Mouse (Mus musculus): ENCODE measurements around the gene Zfp709. TPM values are rescaled to one million over a fixed set of nuclear protein-coding genes. Genes with fewer than 3 reads are reported as not detected.
A peak's percentile ranks its signal among the peaks of the same experiment; 100 is the strongest.

The Zfp709 gene
- total and polyA plus RNA-seq, 3 experiments: 1.4 to 3.6 (median 2.8) TPM

DNA sequence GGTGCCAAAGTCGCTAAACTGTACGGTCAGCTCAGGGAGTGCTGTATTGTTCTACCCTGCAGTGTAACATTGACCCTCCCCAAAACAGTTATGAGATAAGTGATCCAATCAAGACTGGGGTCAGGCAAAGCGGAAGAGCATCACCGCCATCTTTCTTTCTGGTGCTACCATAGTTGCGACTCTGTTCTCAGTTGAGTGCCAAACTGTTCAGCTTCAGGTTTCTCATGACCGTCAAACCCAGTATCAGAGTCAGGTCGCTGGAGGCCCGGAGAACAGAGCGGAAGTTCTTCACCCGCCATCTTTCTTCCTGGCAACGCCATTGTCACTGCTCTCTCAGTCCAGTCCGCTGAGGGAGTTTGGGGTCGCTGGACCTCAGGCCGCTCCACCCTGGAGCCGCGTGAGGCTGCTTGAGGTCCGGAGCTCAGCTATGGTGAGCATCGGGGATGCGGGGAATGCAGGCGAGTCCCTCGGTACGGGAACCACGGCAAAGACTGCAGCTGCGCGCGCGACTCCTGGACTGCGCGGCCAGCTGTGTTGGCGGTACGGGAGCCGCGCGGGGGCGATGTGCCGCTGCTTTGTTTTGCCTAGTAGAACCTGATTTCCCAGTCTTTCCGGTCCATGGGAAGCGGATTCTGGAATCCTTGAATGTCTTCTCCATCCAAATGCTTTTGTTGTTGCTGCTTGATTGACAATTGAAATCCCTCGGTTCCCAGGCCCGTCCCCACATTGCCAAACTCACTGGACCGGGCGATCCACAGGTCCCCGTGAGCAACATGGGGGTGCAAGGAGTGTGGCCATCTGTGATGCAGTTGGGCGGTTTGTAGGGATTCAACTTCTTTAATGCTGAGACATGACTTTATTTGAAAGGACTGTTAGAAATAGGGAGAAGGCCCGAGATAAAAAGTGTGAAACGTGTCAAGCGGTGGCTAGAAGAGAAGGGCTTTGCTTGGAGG is 26.8 kb downstream of the Zfp709 start, which contains the start of the genes Zfp882 and Zfp617:
Zfp882 (plus strand) TSS at position 300 of the 953 bp plus-strand sequence.
Zfp617 (plus strand) TSS at position 327 of the 953 bp plus-strand sequence.
- dilution Hi-C loops (cut with MboI; ENCODE audit: extremely low pct_ligation_motif_present, extremely low pct_unique_long_range_greater_than_20kb, low sequenced_read_pairs): no loop called here
- in situ Hi-C loops (cut with MboI; ENCODE audit: low pct_ligation_motif_present, low pct_unique_long_range_greater_than_20kb, low sequenced_read_pairs): loop anchor here (5.0 kb wide), 1 partner anchor 79 kb away; no protein-coding TSS in a partner anchor
- TF ChIP-seq HCFC1 (IDR thresholded peaks at IDR 0.05; ENCODE audit: low read depth, low read length) (peak; percentile 90), USF2 (conservative IDR thresholded peaks at IDR 0.05; ENCODE audit: low read depth, low read length) (no peak), TBP (conservative IDR thresholded peaks at IDR 0.05; ENCODE audit: low read depth, low read length) (0 out of 2 replicates have a peak, but pooled peaks have one; percentile 39), POLR2AphosphoS2 (IDR thresholded peaks at IDR 0.05; ENCODE audit: low read depth, low read length) (peak; percentile 34; the same call in 1 of the 2 replicates), JUND (conservative IDR thresholded peaks at IDR 0.05; ENCODE audit: low read depth, low read length) (peak; percentile 13; the same call in 1 of the 2 replicates), ZC3H11A (IDR thresholded peaks at IDR 0.05; ENCODE audit: low read depth, low read length) (no peak), EP300 (IDR thresholded peaks at IDR 0.05; ENCODE audit: low read length) (no peak; the same call in 1 of the 2 replicates), CHD1 (IDR thresholded peaks at IDR 0.05; ENCODE audit: low read depth, low read length) (no peak; the same call in 1 of the 2 replicates), SIN3A (IDR thresholded peaks at IDR 0.05; ENCODE audit: low read length) (peak; percentile 66), SMC3 (IDR thresholded peaks at IDR 0.05; ENCODE audit: low read depth, low read length) (peak; percentile 60), UBTF (IDR thresholded peaks at IDR 0.05; ENCODE audit: low read depth, low read length) (peak; percentile 99), RCOR1 (conservative IDR thresholded peaks at IDR 0.05; ENCODE audit: low read depth, low read length) (peak; percentile 92), E2F4 (IDR thresholded peaks at IDR 0.05; ENCODE audit: insufficient replicate concordance, low read depth, low read length) (0 out of 2 replicates have a peak, but pooled peaks have one; percentile 28), IRF4 (IDR thresholded peaks at IDR 0.05; ENCODE audit: low read depth, low read length) (peak; percentile 47; the same call in 1 of the 2 replicates), ZMIZ1 (IDR thresholded peaks at IDR 0.05; ENCODE audit: low read depth, low read length) (no peak; the same call in none of the 2 replicates), POLR2A (IDR thresholded peaks at IDR 0.05; ENCODE audit: low read depth, low read length) (peak; percentile 68; the same call in 1 of the 2 replicates), PAX5 (IDR thresholded peaks at IDR 0.05; ENCODE audit: low read length) (no peak), BHLHE40 (IDR thresholded peaks at IDR 0.05; ENCODE audit: low read depth, low read length) (no peak), MAZ (IDR thresholded peaks at IDR 0.05; ENCODE audit: low read depth, low read length) (0 out of 2 replicates have a peak, but pooled peaks have one; percentile 30), MXI1 (IDR thresholded peaks at IDR 0.05; ENCODE audit: low read depth, low read length) (peak; percentile 66), ZNF384 (IDR thresholded peaks at IDR 0.05; ENCODE audit: low read depth, low read length) (0 out of 2 replicates have a peak, but pooled peaks have one; percentile 17), NRF1 (IDR thresholded peaks at IDR 0.05; ENCODE audit: low read depth, low read length) (peak; percentile 82), NELFE (IDR thresholded peaks at IDR 0.05; ENCODE audit: low read depth, low read length) (0 out of 2 replicates have a peak, but pooled peaks have one; percentile 52), KAT2A (IDR thresholded peaks at IDR 0.05; ENCODE audit: insufficient replicate concordance, low read length) (peak; percentile 89; the same call in 1 of the 2 replicates), JUN (IDR thresholded peaks at IDR 0.05; ENCODE audit: insufficient read depth, low read depth, low read length) (no peak), ETS1 (conservative IDR thresholded peaks at IDR 0.05; ENCODE audit: low read depth, low read length) (no peak), ZKSCAN1 (IDR thresholded peaks at IDR 0.05; ENCODE audit: borderline replicate concordance, low read depth, low read length) (no peak), GABPA (IDR thresholded peaks at IDR 0.05; ENCODE audit: insufficient replicate concordance, low read depth, low read length) (no peak), USF1 (IDR thresholded peaks at IDR 0.05; ENCODE audit: low read depth, low read length) (no peak), MYC (IDR thresholded peaks at IDR 0.05; ENCODE audit: low read depth, low read length) (peak; percentile 52; the same call in 1 of the 2 replicates), CHD2 (IDR thresholded peaks at IDR 0.05; ENCODE audit: low read length) (peak; percentile 73), ELF1 (IDR thresholded peaks at IDR 0.05; ENCODE audit: low read depth, low read length) (peak; percentile 34), RAD21 (IDR thresholded peaks at IDR 0.05; ENCODE audit: low read depth, low read length) (peak; percentile 58), MEF2A (IDR thresholded peaks at IDR 0.05; ENCODE audit: borderline replicate concordance, low read depth, low read length) (peak; percentile 10; the same call in 1 of the 2 replicates), TCF12 (IDR thresholded peaks at IDR 0.05; ENCODE audit: low read depth, low read length) (0 out of 2 replicates have a peak, but pooled peaks have one; percentile 37)

More for the DNA sequence above, 26.8 kb downstream of the Zfp709 start, which contains the start of the genes Zfp882 and Zfp617:
- peaks cover 3% of the 10 kb centered on the region; the same call in 1 of the 2 replicates for H3K79me2 ChIP-seq (replicated peaks; ENCODE audit: control insufficient read depth, extremely low read depth, insufficient read depth, poor library complexity, severe bottlenecking)
- H3K27me3 ChIP-seq (replicated peaks): no peaks in the 10 kb centered on the region
- peak within 1 kb of the TSS; percentile 93 for H3K9ac ChIP-seq (ENCODE audit: insufficient read depth, low read depth)
- peak; percentile 94 for DNase-seq (ENCODE audit: extremely low read depth)
- no peaks in the 10 kb centered on the region for H3K9me3 ChIP-seq (replicated peaks; ENCODE audit: low read length)
- peak within 1 kb of the TSS; percentile 76 to 95 (median 87) for H3K4me3 ChIP-seq (replicated peaks in 1 of 3; ENCODE audit: low read depth in 2 of 3, low read length in 2 of 3, poor library complexity in 1 of 3)
- H3K27ac ChIP-seq (ENCODE audit: insufficient read depth, low read depth): peak within 1 kb of the TSS; percentile 87
- peaks cover 0 to 12% of the 10 kb centered on the region in 2 experiments for H3K36me3 ChIP-seq (replicated peaks in 1 of 2; ENCODE audit: control insufficient read depth in 1 of 2, insufficient read depth in 1 of 2, low read length in 1 of 2)
- peaks cover 0 to 9% of the 10 kb centered on the region in 2 experiments; a peak in 1 of 4 replicates for H3K4me1 ChIP-seq (ENCODE audit: control insufficient read depth in 1 of 2, insufficient read depth in 2 of 2)
- H3K4me2 ChIP-seq (ENCODE audit: insufficient read depth, low read depth, poor library complexity, severe bottlenecking): peak within 1 kb of the TSS; percentile 69
